Mouse (Mus musculus): ENCODE data around the gene Sac3d1.
"Not testable (repeated sequence)": the region's sequence is repeated elsewhere in the genome, so short reads cannot be mapped to it uniquely, and the experiment has no call there.

Sac3d1 gene

GRCm38 (mm10) chr19:6117986-6118676 is at the start of gene Sac3d1:
Gene Sac3d1, minus strand, starts transcription at chr19:6118650.
- DNase-seq, result peak; percentile 88

- DNase-seq, result no peak
Observed at GRCm38 (mm10) chr19:6166750-6167149, 48.3 kb upstream of the Sac3d1 start.

- peak; percentile 55 for DNase-seq
Observed at GRCm38 (mm10) chr19:6163872-6164547, 45.6 kb upstream of the Sac3d1 start.

- no peak for DNase-seq
Observed at GRCm38 (mm10) chr19:6157220-6157619, 38.8 kb upstream of the Sac3d1 start.

- DNase-seq, result peak; percentile 62
Observed at GRCm38 (mm10) chr19:6156372-6156771, 37.9 kb upstream of the Sac3d1 start.

GRCm38 (mm10) chr19:6155174-6155573 is 36.7 kb upstream of the Sac3d1 start:
- no peak for DNase-seq

GRCm38 (mm10) chr19:6144842-6145241 is 26.4 kb upstream of the Sac3d1 start:
- no peak for DNase-seq

GRCm38 (mm10) chr19:6141394-6141749 is 22.9 kb upstream of the Sac3d1 start, which contains the start of gene Arl2:
Gene Arl2, minus strand, starts transcription at chr19:6141548.
- peak; percentile 77 for DNase-seq

- peak; percentile 92 for DNase-seq
Observed at GRCm38 (mm10) chr19:6140678-6141393, 22.4 kb upstream of the Sac3d1 start, which contains the start of gene Batf2. Gene Batf2, plus strand, starts transcription at chr19:6140983.

GRCm38 (mm10) chr19:6140374-6140677 is 21.9 kb upstream of the Sac3d1 start:
- DNase-seq, result no peak

- DNase-seq, result no peak
Observed at GRCm38 (mm10) chr19:6139701-6140100, 21.3 kb upstream of the Sac3d1 start.

GRCm38 (mm10) chr19:6136397-6136796 is 17.9 kb upstream of the Sac3d1 start:
- DNase-seq, result no peak

GRCm38 (mm10) chr19:6133197-6133596 is 14.7 kb upstream of the Sac3d1 start:
- not testable (repeated sequence) for DNase-seq

GRCm38 (mm10) chr19:6132171-6132827 is 13.8 kb upstream of the Sac3d1 start:
- no peak for DNase-seq

- DNase-seq, result not testable (repeated sequence)
Observed at GRCm38 (mm10) chr19:6130414-6131128, 12.1 kb upstream of the Sac3d1 start.

GRCm38 (mm10) chr19:6127760-6128341 is 9.4 kb upstream of the Sac3d1 start, which contains the start of gene Snx15:
Gene Snx15, minus strand, starts transcription at chr19:6128304.
- peak; percentile 98 for DNase-seq

- DNase-seq, result no peak
Observed at GRCm38 (mm10) chr19:6126789-6127580, 8.5 kb upstream of the Sac3d1 start.

GRCm38 (mm10) chr19:6126289-6126688 is 7.8 kb upstream of the Sac3d1 start:
- DNase-seq, result no peak

- no peak for DNase-seq
Observed at GRCm38 (mm10) chr19:6124898-6125297, 6.4 kb upstream of the Sac3d1 start.

- DNase-seq, result no peak
Observed at GRCm38 (mm10) chr19:6123330-6123729, 4.9 kb upstream of the Sac3d1 start.

GRCm38 (mm10) chr19:6121761-6122160 is 3.3 kb upstream of the Sac3d1 start:
- DNase-seq, result no peak

Data from kidney, adult 11 months (tissue).